In genomic region chr16:22182286-22182685, GRCm38 (mm10) we compare ENCODE assay signal across 15 mouse cellular contexts. TPM values are rescaled to one million over a fixed set of nuclear protein-coding genes. Genes with fewer than 3 reads are reported as not detected.
"Had no signal": no experiment of that assay in that cellular context is flagged by ENCODE, and none has a peak within 500 bp of the region (broad histone marks: within the 10 kb centered on the region; RNA-seq: fewer than 3 reads in every experiment).

No protein-coding gene starts in this region.

- H3K4me3 ChIP-seq: midbrain, embryonic 13.5 days; midbrain, embryonic 15.5 days; neural tube, embryonic 12.5 days; stomach, embryonic 15.5 days had no signal

- DNase-seq: lung, adult 18-20 months; lung, embryonic 14.5 days; lung, postnatal 10 days; lung, postnatal 4 days; right cerebral cortex, postnatal 14 days; thymus, adult 2 months; thymus, postnatal 25 days; thymus, postnatal 4 days had no signal

- H3K9ac ChIP-seq: lung, embryonic 14.5 days; midbrain, embryonic 13.5 days; midbrain, embryonic 15.5 days; neural tube, embryonic 12.5 days; stomach, embryonic 15.5 days had no signal

- H3K4me1 ChIP-seq: midbrain, embryonic 13.5 days; midbrain, embryonic 15.5 days; neural tube, embryonic 12.5 days; stomach, embryonic 15.5 days had no signal

- H3K4me2 ChIP-seq: lung, embryonic 14.5 days; midbrain, embryonic 11.5 days; midbrain, embryonic 13.5 days; midbrain, embryonic 15.5 days; neural tube, embryonic 12.5 days; stomach, embryonic 15.5 days had no signal

- H3K27ac ChIP-seq: midbrain, embryonic 13.5 days; midbrain, embryonic 15.5 days; neural tube, embryonic 12.5 days; stomach, embryonic 15.5 days; stomach, postnatal 0 days had no signal

- H3K36me3 ChIP-seq: midbrain, embryonic 13.5 days; midbrain, embryonic 15.5 days; neural tube, embryonic 12.5 days; stomach, embryonic 15.5 days had no signal

- ATAC-seq: midbrain, embryonic 13.5 days; midbrain, embryonic 15.5 days had no signal

- H3K9me3 ChIP-seq: midbrain, embryonic 13.5 days; midbrain, embryonic 15.5 days; neural tube, embryonic 12.5 days; stomach, embryonic 15.5 days had no signal

- H3K27me3 ChIP-seq: midbrain, embryonic 13.5 days; midbrain, embryonic 15.5 days; neural tube, embryonic 12.5 days; stomach, embryonic 15.5 days had no signal

RNA-seq across cellular contexts. Expression of gene Igf2bp2, which starts 19.2 kb away (rescaled TPM):
- total RNA-seq: monocyte, adult 5-6 weeks had no signal
